ENCODE assay signal across 10 mouse cellular contexts in the genomic region with DNA sequence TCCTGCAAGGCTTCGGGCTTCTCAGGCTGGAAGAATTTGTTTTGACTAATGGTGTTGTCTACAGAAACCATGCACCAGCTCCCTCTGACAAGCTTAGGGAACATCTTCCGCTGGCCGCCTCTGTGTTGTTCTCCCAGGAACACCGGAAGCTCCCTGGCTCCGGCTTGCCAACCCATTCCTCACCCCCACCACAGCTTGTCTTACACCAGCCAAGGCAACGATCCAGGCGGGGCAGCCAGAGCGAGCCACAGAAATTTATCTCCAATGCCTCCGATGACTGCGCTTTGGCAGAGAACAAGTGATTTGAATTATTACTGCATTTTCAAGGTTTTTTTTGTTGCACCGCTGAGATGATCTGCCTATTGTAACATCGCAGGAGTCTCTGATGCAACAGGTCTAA.
DNase-seq lines count a peak whose midpoint lies in the region; ATAC-seq lines count a peak whose summit lies in the region.
"Had no signal": no experiment of that assay in that cellular context is flagged by ENCODE, and none has a peak within 500 bp of the region (broad histone marks: within the 10 kb centered on the region; RNA-seq: fewer than 3 reads in every experiment).

No protein-coding gene starts in this region.

- H3K4me1 ChIP-seq in midbrain, embryonic 11.5 days (ENCODE audit: control insufficient read depth, insufficient read depth, low read length), result no peaks in the 10 kb centered on the region
- 0 out of 2 replicates have a peak, but pooled peaks cover 4% of the 10 kb centered on the region for H3K4me1 ChIP-seq in midbrain, embryonic 15.5 days
- peaks cover 10% of the 10 kb centered on the region; the same call in 1 of the 2 replicates for H3K4me1 ChIP-seq in hindbrain, embryonic 16.5 days (ENCODE audit: control insufficient read depth, insufficient read depth, low read depth, low read length)

- 91% methylated on average over 12 of the region's 12 CpGs for WGBS in midbrain, embryonic 11.5 days
- 91% methylated on average over 12 of the region's 12 CpGs for WGBS in midbrain, embryonic 15.5 days
- WGBS in hindbrain, embryonic 16.5 days, result 66% methylated on average over 12 of the region's 12 CpGs

- peak; percentile 36 to 55 for DNase-seq in cerebellum, postnatal 14 days
- DNase-seq in cerebellum, adult 11-12 months, result no peak
- peak; percentile 67 for DNase-seq in midbrain, embryonic 11.5 days (ENCODE audit: low spot score, missing footprints)
- DNase-seq in ovary, postnatal 36 days (ENCODE audit: low spot score), result peak; percentile 65
- DNase-seq in heart, adult 11 months, result no peak
- DNase-seq in right cerebral cortex, postnatal 36 days (ENCODE audit: low spot score in 2 of 2), result no peak

- H3K27me3 ChIP-seq in midbrain, embryonic 11.5 days (ENCODE audit: control insufficient read depth, insufficient read depth, low read length), result no peaks in the 10 kb centered on the region
- no peaks in the 10 kb centered on the region for H3K27me3 ChIP-seq in midbrain, embryonic 15.5 days (replicated peaks)
- H3K27me3 ChIP-seq in hindbrain, embryonic 16.5 days (replicated peaks; ENCODE audit: control insufficient read depth, insufficient read depth, low read length), result no peaks in the 10 kb centered on the region
- H3K27me3 ChIP-seq: embryonic facial prominence, embryonic 13.5 days had no signal

- no peak overlapping the region for H3K4me3 ChIP-seq in midbrain, embryonic 11.5 days (ENCODE audit: low read depth, low read length)
- H3K4me3 ChIP-seq in midbrain, embryonic 15.5 days, result no peak overlapping the region
- H3K4me3 ChIP-seq in hindbrain, embryonic 16.5 days (ENCODE audit: low read length), result no peak overlapping the region
- H3K4me3 ChIP-seq: embryonic facial prominence, embryonic 13.5 days had no signal

- no peaks in the 10 kb centered on the region for H3K9me3 ChIP-seq in midbrain, embryonic 11.5 days (ENCODE audit: control insufficient read depth, low read length)
- H3K9me3 ChIP-seq in midbrain, embryonic 15.5 days, result no peaks in the 10 kb centered on the region
- H3K9me3 ChIP-seq in hindbrain, embryonic 16.5 days (ENCODE audit: control insufficient read depth, low read length), result no peaks in the 10 kb centered on the region
- H3K9me3 ChIP-seq: embryonic facial prominence, embryonic 13.5 days had no signal

- no peak overlapping the region for H3K9ac ChIP-seq in midbrain, embryonic 11.5 days (ENCODE audit: low read length)
- no peak overlapping the region for H3K9ac ChIP-seq in midbrain, embryonic 15.5 days
- no peak overlapping the region for H3K9ac ChIP-seq in hindbrain, embryonic 16.5 days (ENCODE audit: low read depth, low read length)
- H3K9ac ChIP-seq: embryonic facial prominence, embryonic 13.5 days had no signal

- H3K27ac ChIP-seq in midbrain, embryonic 11.5 days (ENCODE audit: low read depth, low read length), result no peak overlapping the region
- H3K27ac ChIP-seq in midbrain, embryonic 15.5 days, result no peak overlapping the region
- H3K27ac ChIP-seq in hindbrain, embryonic 16.5 days (ENCODE audit: low read depth, low read length), result 0 out of 2 replicates have a peak overlapping the region, but pooled peaks have one; percentile 33
- H3K27ac ChIP-seq: embryonic facial prominence, embryonic 13.5 days had no signal

- ATAC-seq in midbrain, embryonic 11.5 days (ENCODE audit: low FRiP score), result no peak
- no peak for ATAC-seq in midbrain, embryonic 15.5 days (replicated peaks)
- peak; percentile 37; the same call in 1 of the 2 replicates for ATAC-seq in hindbrain, embryonic 16.5 days

- H3K36me3 ChIP-seq in midbrain, embryonic 11.5 days (ENCODE audit: control insufficient read depth, insufficient read depth, low read length), result no peaks in the 10 kb centered on the region
- H3K36me3 ChIP-seq in midbrain, embryonic 15.5 days (replicated peaks), result no peaks in the 10 kb centered on the region
- H3K36me3 ChIP-seq in hindbrain, embryonic 16.5 days (ENCODE audit: control insufficient read depth, insufficient read depth, low read length), result no peaks in the 10 kb centered on the region
- H3K36me3 ChIP-seq: embryonic facial prominence, embryonic 13.5 days had no signal

- no peak overlapping the region for H3K4me2 ChIP-seq in midbrain, embryonic 11.5 days
- H3K4me2 ChIP-seq in midbrain, embryonic 15.5 days, result no peak overlapping the region
- H3K4me2 ChIP-seq in hindbrain, embryonic 16.5 days (ENCODE audit: low read length), result no peak overlapping the region
- H3K4me2 ChIP-seq: embryonic facial prominence, embryonic 13.5 days; heart, embryonic 11.5 days had no signal

Comparison
In these comparisons a context has a peak if more than half of its experiments do, and no peak if none do; other contexts are left out.
1. DNase-seq: peak in cerebellum, postnatal 14 days (2 of 2), midbrain, embryonic 11.5 days (single experiment) and ovary, postnatal 36 days (single experiment); none in cerebellum, adult 11-12 months (single experiment), heart, adult 11 months (single experiment) and right cerebral cortex, postnatal 36 days (0 of 2).